Mouse (Mus musculus) limb, embryonic 13.5 days (tissue): ENCODE results near the gene Comt. TPM values are rescaled to one million over a fixed set of nuclear protein-coding genes. Genes with fewer than 3 reads are reported as not detected.

Experiments used
- ATAC-seq: fragments of 200-750 bp; cut with Nextera tagmentation; 2 replicates; pipeline ENCODE4 v1.8.0; 2017; ENCODE audit warnings: low read depth, moderate number of reproducible peaks, moderate TSS enrichment; ENCODE audit not compliant: low FRiP score
- H3K27ac ChIP-seq: fragments of 300-500 bp; sonication (generic); 2 replicates; pipeline ENCODE4 v1.5.1; 2015; ENCODE audit warnings: inconsistent platforms, mild to moderate bottlenecking, moderate library complexity
- H3K27me3 ChIP-seq: fragments of 300-500 bp; sonication (generic); 2 replicates; pipeline ENCODE4 v1.6.1; 2015; ENCODE audit warnings: mild to moderate bottlenecking, inconsistent platforms
- H3K36me3 ChIP-seq: fragments of 300-500 bp; sonication (generic); 2 replicates; pipeline ENCODE4 v1.6.1; 2015; ENCODE audit warnings: inconsistent platforms, mild to moderate bottlenecking, moderate library complexity
- H3K4me1 ChIP-seq: fragments of 300-500 bp; sonication (generic); 2 replicates; pipeline ENCODE4 v1.6.1; 2015; ENCODE audit warnings: inconsistent platforms
- H3K4me2 ChIP-seq: fragments of 300-500 bp; sonication (generic); replicated peaks from 2 replicates; pipeline ENCODE4 v1.6.1; 2015; ENCODE audit warnings: inconsistent platforms, mild to moderate bottlenecking, moderate library complexity
- H3K4me3 ChIP-seq: fragments of 300-500 bp; sonication (generic); 2 replicates; pipeline ENCODE4 v1.5.1; 2015; ENCODE audit warnings: moderate library complexity, mild to moderate bottlenecking, inconsistent platforms
- H3K9ac ChIP-seq: fragments of 300-500 bp; sonication (generic); 2 replicates; pipeline ENCODE4 v1.6.1; 2015; ENCODE audit warnings: mild to moderate bottlenecking, inconsistent platforms
- H3K9me3 ChIP-seq: fragments of 300-500 bp; sonication (generic); 2 replicates; pipeline ENCODE4 v1.6.1; 2016; ENCODE audit warnings: inconsistent platforms
- WGBS: fragments of 180-500 bp; shearing (Covaris S2); methylation state at CpG from one replicate; pipeline ENCODE4 v1.1.7; 2015; 5-methylcytosine and 5-hydroxymethylcytosine counted together
- polyA plus RNA-seq: library from polyadenylated mRNA; unstranded; fragments of >200 nt; fragmentation: Nextera tagmentation; extraction: Ambion mirVana; gene quantifications from 2 replicates; pipeline ENCODE4 v1.2.1, GENCODE M21; 2015

The Comt gene
- polyA plus RNA-seq, 1 experiment from 2014 or later = 87.4 TPM

GRCm38 (mm10) chr16:18418756-18419602 lies 7.7 kb downstream of the Comt start:
- H3K27ac ChIP-seq = no peak overlapping the region
- no peak overlapping the region for H3K4me3 ChIP-seq
- H3K4me2 ChIP-seq = no peak overlapping the region
- no peaks in the 10 kb centered on the region for H3K27me3 ChIP-seq
- peaks cover 55% of the 10 kb centered on the region for H3K36me3 ChIP-seq
- peaks cover 15% of the 10 kb centered on the region for H3K4me1 ChIP-seq
- H3K9me3 ChIP-seq = no peaks in the 10 kb centered on the region
- ATAC-seq = no peak
- WGBS = 79% methylated on average over 4 of the region's 4 CpGs
- H3K9ac ChIP-seq = no peak overlapping the region

- Histone ChIP-seq H3K27ac (no peak overlapping the region), H3K4me3 (no peak overlapping the region), H3K4me1 (peaks cover 7% of the 10 kb centered on the region), H3K9ac (no peak overlapping the region), H3K9me3 (no peaks in the 10 kb centered on the region), H3K27me3 (no peaks in the 10 kb centered on the region), H3K36me3 (peaks cover 59% of the 10 kb centered on the region), H3K4me2 (no peak overlapping the region)
- WGBS = 91% methylated on average over 5 of the region's 5 CpGs
- no peak for ATAC-seq
These were observed 9.2 kb downstream of the Comt start for GRCm38 (mm10) chr16:18417491-18417890.

- 89% methylated on average over 3 of the region's 3 CpGs for WGBS
- no peak for ATAC-seq
- 0 out of 2 replicates have a peak overlapping the region, but pooled peaks have one; percentile 9 for H3K9ac ChIP-seq
- H3K27ac ChIP-seq = peak overlapping the region; percentile 44; the same call in 1 of the 2 replicates
- peaks cover 55% of the 10 kb centered on the region for H3K36me3 ChIP-seq
- H3K4me3 ChIP-seq = no peak overlapping the region
- H3K4me1 ChIP-seq = peaks cover 7% of the 10 kb centered on the region
- H3K9me3 ChIP-seq = no peaks in the 10 kb centered on the region
- H3K27me3 ChIP-seq = no peaks in the 10 kb centered on the region
- H3K4me2 ChIP-seq = no peak overlapping the region
These were observed 9.8 kb downstream of the Comt start for GRCm38 (mm10) chr16:18416837-18417236.

GRCm38 (mm10) chr16:18416094-18416761 lies 10.4 kb downstream of the Comt start:
- Histone ChIP-seq H3K9me3 (no peaks in the 10 kb centered on the region), H3K36me3 (peaks cover 56% of the 10 kb centered on the region), H3K27me3 (no peaks in the 10 kb centered on the region), H3K4me2 (no peak overlapping the region), H3K27ac (peak overlapping the region; percentile 44; the same call in 1 of the 2 replicates), H3K9ac (0 out of 2 replicates have a peak overlapping the region, but pooled peaks have one; percentile 9), H3K4me1 (peaks cover 7% of the 10 kb centered on the region), H3K4me3 (no peak overlapping the region)
- ATAC-seq = 0 out of 2 replicates have a peak, but pooled peaks have one; percentile 45
- 67% methylated on average over 18 of the region's 18 CpGs for WGBS

- 89% methylated on average over 7 of the region's 7 CpGs for WGBS
- H3K27me3 ChIP-seq = no peaks in the 10 kb centered on the region
- H3K36me3 ChIP-seq = peaks cover 76% of the 10 kb centered on the region
- H3K9me3 ChIP-seq = no peaks in the 10 kb centered on the region
- ATAC-seq = no peak
- no peak overlapping the region for H3K27ac ChIP-seq
- H3K4me1 ChIP-seq = peaks cover 7% of the 10 kb centered on the region
- H3K4me3 ChIP-seq = no peak overlapping the region
- H3K4me2 ChIP-seq = no peak overlapping the region
- H3K9ac ChIP-seq = no peak overlapping the region
These were observed 13.4 kb downstream of the Comt start for GRCm38 (mm10) chr16:18413032-18413816.

- no peak overlapping the region for H3K4me3 ChIP-seq
These were observed 14.7 kb downstream of the Comt start for GRCm38 (mm10) chr16:18411802-18412476.

GRCm38 (mm10) chr16:18411026-18411649 lies 15.5 kb downstream of the Comt start:
- WGBS = 83% methylated on average over 13 of the region's 13 CpGs
- Histone ChIP-seq H3K27me3 (no peaks in the 10 kb centered on the region), H3K27ac (no peak overlapping the region), H3K4me2 (no peak overlapping the region), H3K36me3 (peaks cover 79% of the 10 kb centered on the region), H3K4me1 (no peaks in the 10 kb centered on the region), H3K4me3 (no peak overlapping the region), H3K9ac (no peak overlapping the region), H3K9me3 (no peaks in the 10 kb centered on the region)
- no peak for ATAC-seq

More at GRCm38 (mm10) chr16:18411802-18412476, 14.7 kb downstream of the Comt start:
- H3K36me3 ChIP-seq = peaks cover 78% of the 10 kb centered on the region
- no peak overlapping the region for H3K4me2 ChIP-seq
- no peak overlapping the region for H3K27ac ChIP-seq
- peaks cover 7% of the 10 kb centered on the region for H3K4me1 ChIP-seq
- no peaks in the 10 kb centered on the region for H3K27me3 ChIP-seq
- no peaks in the 10 kb centered on the region for H3K9me3 ChIP-seq
- 80% methylated on average over 12 of the region's 12 CpGs for WGBS
- no peak overlapping the region for H3K9ac ChIP-seq
- no peak for ATAC-seq

- Histone ChIP-seq H3K9ac (no peak overlapping the region), H3K36me3 (peaks cover 79% of the 10 kb centered on the region), H3K4me2 (no peak overlapping the region), H3K27ac (no peak overlapping the region), H3K27me3 (no peaks in the 10 kb centered on the region), H3K9me3 (no peaks in the 10 kb centered on the region), H3K4me1 (no peaks in the 10 kb centered on the region), H3K4me3 (no peak overlapping the region)
- WGBS = 78% methylated on average over 5 of the region's 5 CpGs
- ATAC-seq = no peak
These were observed 16.2 kb downstream of the Comt start for GRCm38 (mm10) chr16:18410418-18410817.

- Histone ChIP-seq H3K4me1 (no peaks in the 10 kb centered on the region), H3K9ac (no peak overlapping the region), H3K36me3 (peaks cover 80% of the 10 kb centered on the region), H3K9me3 (no peaks in the 10 kb centered on the region), H3K4me2 (no peak overlapping the region), H3K27ac (no peak overlapping the region; the same call in 1 of the 2 replicates), H3K27me3 (no peaks in the 10 kb centered on the region), H3K4me3 (no peak overlapping the region)
- no peak for ATAC-seq
- 80% methylated on average over 4 of the region's 4 CpGs for WGBS
These were observed 16.9 kb downstream of the Comt start for GRCm38 (mm10) chr16:18409776-18410175.

- H3K4me2 ChIP-seq = no peak overlapping the region
- no peaks in the 10 kb centered on the region for H3K27me3 ChIP-seq
- H3K4me1 ChIP-seq = no peaks in the 10 kb centered on the region
- 77% methylated on average over 7 of the region's 7 CpGs for WGBS
- no peak overlapping the region for H3K27ac ChIP-seq
- peaks cover 81% of the 10 kb centered on the region for H3K36me3 ChIP-seq
- H3K9me3 ChIP-seq = no peaks in the 10 kb centered on the region
- no peak overlapping the region for H3K4me3 ChIP-seq
- ATAC-seq = no peak
- no peak overlapping the region for H3K9ac ChIP-seq
These were observed 18.7 kb downstream of the Comt start for GRCm38 (mm10) chr16:18407912-18408311.

- no peaks in the 10 kb centered on the region for H3K27me3 ChIP-seq
- H3K27ac ChIP-seq = no peak overlapping the region
- H3K36me3 ChIP-seq = peaks cover 86% of the 10 kb centered on the region
- H3K4me2 ChIP-seq = no peak overlapping the region
- no peaks in the 10 kb centered on the region for H3K9me3 ChIP-seq
- WGBS = 11% methylated on average over 2 of the region's 2 CpGs
- H3K4me3 ChIP-seq = no peak overlapping the region
- 0 out of 2 replicates have a peak, but pooled peaks have one; percentile 4 for ATAC-seq
- H3K9ac ChIP-seq = no peak overlapping the region
- 0 out of 2 replicates have a peak, but pooled peaks cover under 1% of the 10 kb centered on the region for H3K4me1 ChIP-seq
These were observed 20.4 kb downstream of the Comt start for GRCm38 (mm10) chr16:18406293-18406692.
